Mouse (Mus musculus) embryonic facial prominence, embryonic 14.5 days (tissue): ENCODE measurements at regions not wholly inside any gene's neighbourhood (a gene's known extent, or its start where the extent isn't known, plus 50 kb on each side); places are given as distances from the start of the nearest gene placed in this dataset.
A peak's percentile ranks its signal among the peaks of the same experiment; 100 is the strongest.

Source experiments
- ATAC-seq: fragments of 200-750 bp; cut with Nextera tagmentation; 2 replicates; pipeline ENCODE4 v1.8.0; 2017; ENCODE audit warnings: low read depth, moderate number of reproducible peaks, moderate TSS enrichment
- DNase-seq: peaks from one replicate; pipeline ENCODE4 v3.0.0-alpha.2; 2015; ENCODE audit warnings: low spot score
- H3K27ac ChIP-seq: fragments of 300-500 bp; sonication (generic); replicated peaks from 2 replicates; pipeline ENCODE4 v1.5.1; 2014; ENCODE audit warnings: low read depth, mild to moderate bottlenecking, low read length, moderate library complexity
- H3K27me3 ChIP-seq: fragments of 300-500 bp; sonication (generic); replicated peaks from 2 replicates; pipeline ENCODE4 v1.6.1; 2014; ENCODE audit warnings: low read length; ENCODE audit not compliant: control insufficient read depth, insufficient read depth
- H3K36me3 ChIP-seq: fragments of 300-500 bp; sonication (generic); 2 replicates; pipeline ENCODE4 v1.6.1; 2014; ENCODE audit warnings: low read length, mixed read lengths; ENCODE audit not compliant: control insufficient read depth, insufficient read depth
- H3K4me1 ChIP-seq: fragments of 300-500 bp; sonication (generic); 2 replicates; pipeline ENCODE4 v1.6.1; 2014; ENCODE audit warnings: antibody characterized with exemption, low read length; ENCODE audit not compliant: control insufficient read depth, insufficient read depth
- H3K4me2 ChIP-seq: fragments of 300-500 bp; sonication (generic); 2 replicates; pipeline ENCODE4 v1.6.1; 2014; ENCODE audit warnings: low read depth, mild to moderate bottlenecking, low read length, moderate library complexity, mixed read lengths
- H3K4me3 ChIP-seq: fragments of 300-500 bp; sonication (generic); 2 replicates; pipeline ENCODE4 v1.5.1; 2014; ENCODE audit warnings: low read depth, mild to moderate bottlenecking, low read length
- H3K9ac ChIP-seq: fragments of 300-500 bp; sonication (generic); 2 replicates; pipeline ENCODE4 v1.6.1; 2014; ENCODE audit warnings: low read depth, mild to moderate bottlenecking, low read length, moderate library complexity, mixed read lengths
- H3K9me3 ChIP-seq: fragments of 300-500 bp; sonication (generic); 2 replicates; pipeline ENCODE4 v1.6.1; 2016; ENCODE audit warnings: low read length; ENCODE audit not compliant: control insufficient read depth
- WGBS: fragments of 180-500 bp; shearing (Covaris S2); extraction: QIAGEN DNeasy Blood & Tissue Kit; methylation state at CpG from one replicate; pipeline ENCODE4 v1.1.7; 2014; 5-methylcytosine and 5-hydroxymethylcytosine counted together

- Histone ChIP-seq H3K4me3 (no peak overlapping the region), H3K36me3 (no peaks in the 10 kb centered on the region), H3K27me3 (no peaks in the 10 kb centered on the region), H3K9me3 (no peaks in the 10 kb centered on the region), H3K4me2 (no peak overlapping the region), H3K4me1 (peaks cover 27% of the 10 kb centered on the region), H3K9ac (no peak overlapping the region), H3K27ac (no peak overlapping the region)
- ATAC-seq (peak; percentile 77), DNase-seq (peak; percentile 80)
- 12% methylated on average over 4 of the region's 4 CpGs for WGBS
Measured at GRCm38 (mm10) chr13:102533784-102534183, 159.6 kb upstream of the Cd180 start.

- ATAC-seq (peak; percentile 57; the same call in 1 of the 2 replicates), DNase-seq (peak; percentile 86)
- H3K9ac ChIP-seq = peak overlapping the region; percentile 40; the same call in 1 of the 2 replicates
- peak overlapping the region; percentile 10 for H3K4me3 ChIP-seq
- H3K27ac ChIP-seq = peak overlapping the region; percentile 28; the same call in 1 of the 2 replicates
- H3K4me1 ChIP-seq = peaks cover 27% of the 10 kb centered on the region
- no peaks in the 10 kb centered on the region; the same call in 1 of the 2 replicates for H3K9me3 ChIP-seq
- peak overlapping the region; percentile 51 for H3K4me2 ChIP-seq
- no peaks in the 10 kb centered on the region for H3K27me3 ChIP-seq
- H3K36me3 ChIP-seq = no peaks in the 10 kb centered on the region
- 20% methylated on average over 19 of the region's 19 CpGs for WGBS
Measured at GRCm38 (mm10) chr13:102537424-102538242, 155.7 kb upstream of the Cd180 start.

DNA sequence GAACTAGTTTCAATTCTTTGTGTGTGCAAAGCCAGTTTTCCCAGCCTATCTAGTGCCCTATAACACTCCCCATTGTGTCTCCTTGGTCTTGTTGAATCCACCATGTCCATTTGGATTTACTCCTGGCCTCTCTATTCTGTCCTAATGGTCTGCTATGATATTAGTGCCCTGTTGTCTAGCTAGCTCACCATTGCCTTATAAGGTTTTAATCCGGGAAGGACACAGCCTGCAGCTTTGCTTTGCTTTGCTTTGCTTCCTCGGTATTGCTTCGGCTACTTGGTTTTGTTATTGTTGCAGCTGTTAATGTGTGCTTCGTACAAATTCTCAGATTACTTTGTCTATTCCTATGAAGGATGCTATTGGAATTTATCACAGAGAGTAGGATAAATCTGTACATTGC, 152.9 kb upstream of the Cd180 start:
- Histone ChIP-seq H3K4me2 (no peak overlapping the region), H3K4me3 (no peak overlapping the region), H3K4me1 (peaks cover 14% of the 10 kb centered on the region), H3K9me3 (no peaks in the 10 kb centered on the region; the same call in 1 of the 2 replicates), H3K9ac (no peak overlapping the region), H3K27ac (no peak overlapping the region), H3K27me3 (no peaks in the 10 kb centered on the region), H3K36me3 (no peaks in the 10 kb centered on the region)
- ATAC-seq = no peak
- DNase-seq = no peak
- WGBS = 70% methylated on average over 4 of the region's 4 CpGs

- no peak overlapping the region for H3K4me2 ChIP-seq
- no peak overlapping the region for H3K9ac ChIP-seq
- no peaks in the 10 kb centered on the region; the same call in 1 of the 2 replicates for H3K9me3 ChIP-seq
- DNase-seq (peak; percentile 19), ATAC-seq (peak; percentile 81; the same call in 1 of the 2 replicates)
- peaks cover 3% of the 10 kb centered on the region; the same call in 1 of the 2 replicates for H3K4me1 ChIP-seq
- H3K4me3 ChIP-seq = no peak overlapping the region
- WGBS = 54% methylated on average over 5 of the region's 5 CpGs
- no peaks in the 10 kb centered on the region for H3K36me3 ChIP-seq
- no peaks in the 10 kb centered on the region for H3K27me3 ChIP-seq
- no peak overlapping the region for H3K27ac ChIP-seq
Measured at GRCm38 (mm10) chr13:102544359-102545165, 148.8 kb upstream of the Cd180 start.

DNA sequence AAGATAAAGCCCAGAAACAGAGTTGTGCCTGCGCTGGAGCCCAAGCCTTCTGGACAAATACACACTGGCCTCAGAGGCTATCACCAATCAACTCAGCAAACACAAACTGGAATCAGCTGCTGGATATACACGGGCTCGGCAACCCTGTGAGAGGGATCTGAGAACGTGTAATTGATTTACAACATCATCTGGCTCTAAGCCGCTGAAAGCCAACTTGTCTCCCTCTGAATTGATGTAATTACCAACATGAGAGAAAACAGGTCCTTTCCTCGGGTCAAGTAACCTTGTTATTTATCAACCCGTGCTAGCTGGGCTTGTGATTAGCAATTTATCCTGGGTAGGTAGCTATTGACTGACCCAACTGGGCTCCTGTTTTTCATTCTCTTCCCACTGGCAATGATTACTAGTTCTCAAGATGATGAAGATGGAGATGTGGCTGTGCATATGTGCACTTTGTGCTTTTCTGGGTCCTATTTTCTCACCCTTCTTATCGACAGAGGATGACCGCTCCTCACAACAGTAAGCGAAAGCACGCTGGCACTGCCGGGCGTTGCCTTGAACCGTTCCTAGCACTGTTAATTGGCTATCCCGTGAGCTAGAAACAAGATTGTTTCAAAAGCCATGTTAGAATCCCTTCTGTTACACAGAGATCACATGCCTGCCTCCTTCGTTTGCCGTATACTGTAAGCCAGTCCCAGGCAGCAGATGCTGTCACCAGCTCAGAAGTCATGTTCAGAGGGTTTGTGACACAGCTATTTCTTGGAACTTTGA, 147.3 kb upstream of the Cd180 start:
- ATAC-seq = peak; percentile 51; the same call in 1 of the 2 replicates
- DNase-seq = peak; percentile 23
- Histone ChIP-seq H3K9me3 (no peaks in the 10 kb centered on the region; the same call in 1 of the 2 replicates), H3K27me3 (no peaks in the 10 kb centered on the region), H3K4me2 (no peak overlapping the region), H3K4me1 (peaks cover 3% of the 10 kb centered on the region; the same call in 1 of the 2 replicates), H3K36me3 (no peaks in the 10 kb centered on the region), H3K9ac (no peak overlapping the region), H3K4me3 (no peak overlapping the region), H3K27ac (no peak overlapping the region)
- 45% methylated on average over 17 of the region's 17 CpGs for WGBS

DNA sequence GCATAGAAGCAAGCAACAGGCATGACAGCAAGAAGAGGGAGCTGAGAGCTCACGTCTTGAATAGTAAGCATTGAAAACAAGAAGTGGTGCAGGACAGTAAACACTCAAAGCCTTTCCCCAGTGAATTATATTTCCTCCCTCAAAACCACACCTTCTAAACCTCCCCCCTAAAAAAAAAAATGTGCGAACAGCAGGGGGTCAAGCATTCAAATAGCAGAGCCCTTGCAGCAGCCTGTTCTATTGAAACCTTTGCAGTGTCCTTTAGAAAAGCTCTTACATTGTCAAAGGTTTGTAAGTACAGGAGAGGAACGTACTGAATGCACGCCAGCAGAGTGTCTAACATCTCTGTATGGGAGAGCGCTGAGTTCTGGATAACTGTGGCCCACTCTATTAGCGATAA, 145.1 kb upstream of the Cd180 start:
- no peaks in the 10 kb centered on the region for H3K9me3 ChIP-seq
- 61% methylated on average over 6 of the region's 6 CpGs for WGBS

GRCm38 (mm10) chr13:102566846-102567572, 126.3 kb upstream of the Cd180 start:
- no peaks in the 10 kb centered on the region; the same call in 1 of the 2 replicates for H3K4me1 ChIP-seq
- no peak overlapping the region for H3K9ac ChIP-seq
- H3K4me3 ChIP-seq = no peak overlapping the region
- H3K4me2 ChIP-seq = no peak overlapping the region
- no peaks in the 10 kb centered on the region for H3K27me3 ChIP-seq
- ATAC-seq (no peak), DNase-seq (no peak)
- WGBS = 36% methylated on average over 3 of the region's 3 CpGs
- no peaks in the 10 kb centered on the region for H3K36me3 ChIP-seq
- H3K27ac ChIP-seq = no peak overlapping the region
- no peaks in the 10 kb centered on the region for H3K9me3 ChIP-seq

More for the DNA sequence above, 145.1 kb upstream of the Cd180 start:
- DNase-seq (no peak), ATAC-seq (no peak)
- Histone ChIP-seq H3K4me2 (no peak overlapping the region), H3K4me1 (peaks cover 3% of the 10 kb centered on the region; the same call in 1 of the 2 replicates), H3K4me3 (no peak overlapping the region), H3K9ac (no peak overlapping the region), H3K27me3 (no peaks in the 10 kb centered on the region), H3K36me3 (no peaks in the 10 kb centered on the region), H3K27ac (no peak overlapping the region)
